ENCODE assay signal across 8 mouse cellular contexts in the genomic region with DNA sequence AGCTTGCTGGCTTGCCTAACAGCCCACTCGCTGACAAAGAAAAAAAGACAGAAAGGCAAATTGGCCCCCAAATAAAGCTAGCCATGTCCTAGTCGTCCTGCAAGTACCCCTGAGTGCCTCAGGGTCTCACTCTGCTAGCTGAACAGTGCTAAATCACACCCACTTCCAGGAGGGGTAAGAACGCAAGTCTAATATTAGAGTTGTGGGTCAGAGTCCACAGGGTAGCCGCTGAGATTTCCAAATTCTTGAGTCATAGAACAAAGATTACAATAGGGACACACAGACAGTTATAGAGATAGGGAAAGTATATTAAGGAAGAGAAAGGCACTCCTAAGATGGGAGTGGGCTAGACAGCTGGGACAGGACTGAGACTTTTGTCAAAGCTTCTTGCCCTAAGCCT. TPM values are rescaled to one million over a fixed set of nuclear protein-coding genes. Genes with fewer than 3 reads are reported as not detected.
DNase-seq lines count a peak whose midpoint lies in the region; ATAC-seq and TF ChIP-seq lines count a peak whose summit lies in the region.

No protein-coding gene starts in this region.

- H3K4me1 ChIP-seq in heart, postnatal 0 days (ENCODE audit: control insufficient read depth, insufficient read depth), result peaks cover 39% of the 10 kb centered on the region
- H3K4me1 ChIP-seq in brown adipose tissue, adult 24 weeks (ENCODE audit: control insufficient read depth, insufficient read depth, insufficient read length, low read length), result peaks cover 38% of the 10 kb centered on the region
- peaks cover 6% of the 10 kb centered on the region for H3K4me1 ChIP-seq in hindbrain, embryonic 11.5 days (replicated peaks; ENCODE audit: control insufficient read depth, insufficient read depth, low read length)
- H3K4me1 ChIP-seq in midbrain, embryonic 12.5 days, result peaks cover 68% of the 10 kb centered on the region

- TF ChIP-seq EP300 in heart, postnatal 0 days (IDR thresholded peaks at IDR 0.05; ENCODE audit: low read depth), result no peak

- peak; percentile 7; the same call in 1 of the 2 replicates for ATAC-seq in heart, postnatal 0 days (ENCODE audit: insufficient read depth, low read depth)
- peak; percentile 33; the same call in 1 of the 2 replicates for ATAC-seq in hindbrain, embryonic 11.5 days (ENCODE audit: low FRiP score)
- no peak for ATAC-seq in midbrain, embryonic 12.5 days (ENCODE audit: low FRiP score, low read depth)

- no peaks in the 10 kb centered on the region for H3K36me3 ChIP-seq in heart, postnatal 0 days (replicated peaks; ENCODE audit: control insufficient read depth, insufficient read depth, low read length)
- no peaks in the 10 kb centered on the region for H3K36me3 ChIP-seq in hindbrain, embryonic 11.5 days (ENCODE audit: control insufficient read depth, insufficient read depth, low read length)
- H3K36me3 ChIP-seq in midbrain, embryonic 12.5 days, result no peaks in the 10 kb centered on the region

- no peak overlapping the region for H3K9ac ChIP-seq in heart, postnatal 0 days (replicated peaks; ENCODE audit: low read depth, low read length)
- H3K9ac ChIP-seq in hindbrain, embryonic 11.5 days (ENCODE audit: low read depth, low read length), result no peak overlapping the region
- no peak overlapping the region for H3K9ac ChIP-seq in midbrain, embryonic 12.5 days (replicated peaks)

- intact Hi-C loops in heart, postnatal 36 days (cut with DNase I), result loop anchor here (2.0 kb wide), 1 partner anchor 50 kb away; no protein-coding TSS in a partner anchor

- no peak overlapping the region for H3K4me3 ChIP-seq in heart, postnatal 0 days (ENCODE audit: low read depth, low read length)
- no peak overlapping the region for H3K4me3 ChIP-seq in brown adipose tissue, adult 24 weeks (ENCODE audit: insufficient read depth, low read depth, low read length)
- no peak overlapping the region for H3K4me3 ChIP-seq in hindbrain, embryonic 11.5 days (ENCODE audit: low read depth, low read length)
- no peak overlapping the region for H3K4me3 ChIP-seq in midbrain, embryonic 12.5 days

- no peak for DNase-seq in heart, postnatal 0 days (ENCODE audit: low spot score)
- no peak for DNase-seq in heart, postnatal 36 days
- DNase-seq in hindbrain, embryonic 11.5 days (ENCODE audit: low spot score), result no peak
- DNase-seq in cerebellum, postnatal 36 days, result no peak
- no peak for DNase-seq in cerebellum, adult 8-10 months
- no peak for DNase-seq in adrenal gland, adult (ENCODE audit: inconsistent age in 2 of 2, low spot score in 1 of 2)

- peak overlapping the region; percentile 36; the same call in 1 of the 2 replicates for H3K4me2 ChIP-seq in heart, postnatal 0 days (ENCODE audit: low read depth, low read length)
- no peak overlapping the region for H3K4me2 ChIP-seq in hindbrain, embryonic 11.5 days (replicated peaks; ENCODE audit: low read depth, low read length)
- H3K4me2 ChIP-seq in midbrain, embryonic 12.5 days (replicated peaks), result 0 out of 2 replicates have a peak overlapping the region, but pooled peaks have one; percentile 12

- H3K27ac ChIP-seq in heart, postnatal 0 days (ENCODE audit: low read depth), result peak overlapping the region; percentile 90
- peak overlapping the region; percentile 94 for H3K27ac ChIP-seq in brown adipose tissue, adult 24 weeks (replicated peaks; ENCODE audit: low read depth, low read length)
- H3K27ac ChIP-seq in hindbrain, embryonic 11.5 days (ENCODE audit: low read depth, low read length), result 0 out of 2 replicates have a peak overlapping the region, but pooled peaks have one; percentile 3
- H3K27ac ChIP-seq in midbrain, embryonic 12.5 days (replicated peaks), result peak overlapping the region; percentile 64

- WGBS in heart, postnatal 0 days, result 17% methylated on average over 4 of the region's 4 CpGs
- 53% methylated on average over 4 of the region's 4 CpGs for WGBS in hindbrain, embryonic 11.5 days
- WGBS in midbrain, embryonic 12.5 days, result 44% methylated on average over 4 of the region's 4 CpGs

- H3K9me3 ChIP-seq in heart, postnatal 0 days (replicated peaks; ENCODE audit: control insufficient read depth, low read length), result no peaks in the 10 kb centered on the region
- no peaks in the 10 kb centered on the region for H3K9me3 ChIP-seq in hindbrain, embryonic 11.5 days (ENCODE audit: control insufficient read depth, low read length)
- no peaks in the 10 kb centered on the region for H3K9me3 ChIP-seq in midbrain, embryonic 12.5 days

- TF ChIP-seq CTCF in heart, postnatal 0 days (IDR thresholded peaks at IDR 0.05; ENCODE audit: low read depth), result no peak

- H3K27me3 ChIP-seq in heart, postnatal 0 days (ENCODE audit: control insufficient read depth, insufficient read depth, low read length), result no peaks in the 10 kb centered on the region
- no peaks in the 10 kb centered on the region for H3K27me3 ChIP-seq in hindbrain, embryonic 11.5 days (ENCODE audit: control insufficient read depth, insufficient read depth, low read length)
- no peaks in the 10 kb centered on the region for H3K27me3 ChIP-seq in midbrain, embryonic 12.5 days

RNA-seq across cellular contexts. Expression of a gene that starts 51.5 kb away (rescaled TPM):
- total RNA-seq in heart, postnatal 0 days (2014; rRNA removed; ENCODE audit: low replicate concordance), result 50.2 and 54.3 TPM in 2 replicates
- polyA plus RNA-seq in heart, postnatal 0 days (2015; fragmentation: Nextera tagmentation; extraction: Ambion mirVana), result 7.1 and 7.3 TPM in 2 replicates
- total RNA-seq in heart, postnatal 36 days (2021), result 10 to 100 TPM; 36.9 to 43.2 TPM
- polyA plus RNA-seq in brown adipose tissue, adult 24 weeks (2012; ENCODE audit: insufficient read depth, insufficient read length, missing spikeins), result 23.3 and 47.0 TPM in 2 replicates
- 18.0 and 20.2 TPM in 2 replicates for polyA plus RNA-seq in hindbrain, embryonic 11.5 days (2014; fragmentation: Nextera tagmentation; extraction: Ambion mirVana)
- polyA plus RNA-seq in midbrain, embryonic 12.5 days (2016; fragmentation: Nextera tagmentation; extraction: Ambion mirVana), result 14.4 and 17.3 TPM in 2 replicates

Comparison
In these comparisons a context has a peak if more than half of its experiments do, and no peak if none do; other contexts are left out.
1. H3K27ac ChIP-seq: peak in every context shown above with its lines; median percentile 94 in brown adipose tissue, adult 24 weeks; 90 in heart, postnatal 0 days; 64 in midbrain, embryonic 12.5 days; 3 in hindbrain, embryonic 11.5 days.